Mouse (Mus musculus) lung, postnatal 0 days (tissue): ENCODE data around the gene Pawr. TPM values are rescaled to one million over a fixed set of nuclear protein-coding genes. Genes with fewer than 3 reads are reported as not detected.
"Not testable (repeated sequence)": the region's sequence is repeated elsewhere in the genome, so short reads cannot be mapped to it uniquely, and the experiment has no call there.

Experiments used
- ATAC-seq: fragments of 200-750 bp; cut with Nextera tagmentation; 2 replicates; pipeline ENCODE4 v1.8.0; 2017; ENCODE audit warnings: moderate library complexity
- DNase-seq: peaks from one replicate; pipeline ENCODE4 v3.0.0-alpha.2; 2016; ENCODE audit warnings: low spot score
- H3K27ac ChIP-seq: fragments of 300-500 bp; sonication (generic); 2 replicates; pipeline ENCODE4 v1.5.1; 2014; ENCODE audit warnings: antibody characterized with exemption, mild to moderate bottlenecking, low read length, mixed read lengths
- H3K27me3 ChIP-seq: fragments of 300-500 bp; sonication (generic); replicated peaks from 2 replicates; pipeline ENCODE4 v1.6.1; 2014; ENCODE audit warnings: low read length, mixed read lengths; ENCODE audit not compliant: insufficient read depth
- H3K36me3 ChIP-seq: fragments of 300-500 bp; sonication (generic); 2 replicates; pipeline ENCODE4 v1.6.1; 2014; ENCODE audit warnings: low read length, mixed read lengths; ENCODE audit not compliant: insufficient read depth
- H3K4me1 ChIP-seq: fragments of 300-500 bp; sonication (generic); 2 replicates; pipeline ENCODE4 v1.6.1; 2014; ENCODE audit warnings: antibody characterized with exemption, low read depth, low read length, mixed read lengths; ENCODE audit not compliant: insufficient read depth
- H3K4me2 ChIP-seq: fragments of 300-500 bp; sonication (generic); replicated peaks from 2 replicates; pipeline ENCODE4 v1.6.1; 2014; ENCODE audit warnings: low read depth, mild to moderate bottlenecking, low read length, moderate library complexity, mixed read lengths
- H3K4me3 ChIP-seq: fragments of 300-500 bp; sonication (generic); 2 replicates; pipeline ENCODE4 v1.5.1; 2014; ENCODE audit warnings: low read depth, low read length
- H3K9ac ChIP-seq: fragments of 300-500 bp; sonication (generic); replicated peaks from 2 replicates; pipeline ENCODE4 v1.6.1; 2014; ENCODE audit warnings: low read depth, mild to moderate bottlenecking
- H3K9me3 ChIP-seq: fragments of 300-500 bp; sonication (generic); 2 replicates; pipeline ENCODE4 v1.6.1; 2016; ENCODE audit warnings: low read length, mixed read lengths
- CTCF ChIP-seq: IDR thresholded peaks from 2 replicates; pipeline ENCODE4 v1.5.1; 2016; ENCODE audit warnings: antibody characterized with exemption, mild to moderate bottlenecking
- EP300 ChIP-seq: IDR thresholded peaks from 2 replicates; pipeline ENCODE4 v1.6.1; 2016; ENCODE audit warnings: antibody characterized with exemption, mild to moderate bottlenecking, control low read depth
- WGBS: fragments of 180-500 bp; shearing (Covaris S2); extraction: QIAGEN DNeasy Blood & Tissue Kit; methylation state at CpG from one replicate; pipeline ENCODE4 v1.1.7; 2014; 5-methylcytosine and 5-hydroxymethylcytosine counted together
- polyA plus RNA-seq: library from polyadenylated mRNA; unstranded; fragments of >200 nt; fragmentation: Nextera tagmentation; extraction: Ambion mirVana; gene quantifications from 2 replicates; pipeline ENCODE4 v1.2.1, GENCODE M21; 2015

Pawr gene
- polyA plus RNA-seq, 1 experiment from 2014 or later, result 15.3 TPM

DNA sequence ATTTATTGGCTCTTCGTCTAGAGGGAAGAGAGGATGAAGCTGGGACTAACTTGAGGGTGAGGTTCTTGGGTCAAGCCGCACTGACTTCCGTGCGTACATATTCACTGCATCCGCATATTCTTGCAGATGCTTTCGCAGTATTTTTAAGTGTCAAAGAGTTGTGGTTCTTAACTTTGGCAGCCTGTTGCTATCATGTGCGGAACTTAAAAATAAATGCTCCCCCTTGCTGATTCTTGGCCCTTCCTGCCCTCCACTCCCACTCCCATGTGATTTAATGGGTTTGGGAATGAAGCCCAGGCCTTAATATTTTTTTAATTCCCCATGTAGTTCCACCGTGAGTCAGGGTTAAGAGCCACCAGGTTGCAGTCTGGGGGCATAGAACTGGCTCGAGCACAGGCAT is 4.7 kb downstream of the Pawr start:
- Histone ChIP-seq H3K36me3 (no peaks in the 10 kb centered on the region), H3K4me1 (peaks cover 4% of the 10 kb centered on the region; the same call in 1 of the 2 replicates), H3K4me2 (no peak overlapping the region), H3K9ac (no peak overlapping the region), H3K27me3 (no peaks in the 10 kb centered on the region), H3K4me3 (no peak overlapping the region), H3K9me3 (no peaks in the 10 kb centered on the region), H3K27ac (no peak overlapping the region)
- TF ChIP-seq EP300 (no peak), CTCF (no peak)
- no peak for ATAC-seq
- DNase-seq, result no peak
- 62% methylated on average over 9 of the region's 9 CpGs for WGBS

DNA sequence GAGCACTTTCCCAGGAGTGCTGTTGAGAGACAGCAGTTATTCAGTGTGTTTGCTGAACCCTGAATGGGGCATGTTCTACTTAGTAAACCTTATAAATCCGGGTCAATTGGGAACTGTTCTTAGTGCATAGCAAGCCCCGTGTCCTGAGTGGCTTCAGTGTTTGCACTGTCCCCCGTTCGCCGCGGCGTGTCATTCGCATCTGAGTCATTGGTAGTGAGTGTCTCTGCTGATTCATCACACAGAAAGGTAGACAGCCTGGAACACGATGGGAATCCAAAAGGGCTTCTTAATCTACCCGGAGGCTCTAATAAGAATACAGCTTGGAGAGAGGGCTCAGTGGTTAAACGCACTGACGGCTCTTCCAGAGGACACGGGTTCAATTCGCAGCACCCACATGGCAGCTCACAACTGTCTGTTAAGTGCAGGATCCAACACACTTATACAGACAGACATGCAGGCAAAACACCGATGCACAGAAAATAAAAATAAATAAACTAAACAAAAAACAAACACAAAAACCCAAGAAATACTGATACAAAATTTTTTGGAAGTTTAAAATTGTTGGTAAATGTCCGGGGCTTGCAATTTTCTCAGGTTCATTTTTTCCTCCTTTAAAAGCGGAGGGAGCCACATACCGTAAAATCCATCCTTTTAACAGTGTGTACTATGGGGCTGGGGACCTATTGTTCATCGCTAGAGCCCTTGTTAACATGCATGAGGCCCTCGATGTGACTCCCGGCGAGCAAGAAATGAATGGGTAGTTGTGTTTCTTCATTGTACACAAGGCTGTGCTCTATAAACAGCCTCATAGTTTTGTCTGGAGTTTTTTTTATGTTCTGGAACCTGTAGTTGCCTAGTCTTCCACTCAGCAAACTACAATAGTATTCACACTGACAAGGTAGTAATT is 6.4 kb downstream of the Pawr start:
- Histone ChIP-seq H3K27ac (no peak overlapping the region), H3K4me1 (peaks cover 4% of the 10 kb centered on the region; the same call in 1 of the 2 replicates), H3K9ac (no peak overlapping the region), H3K27me3 (no peaks in the 10 kb centered on the region), H3K4me3 (no peak overlapping the region), H3K9me3 (no peaks in the 10 kb centered on the region), H3K36me3 (no peaks in the 10 kb centered on the region), H3K4me2 (no peak overlapping the region)
- DNase-seq (no peak), ATAC-seq (no peak)
- 75% methylated on average over 22 of the region's 22 CpGs for WGBS
- TF ChIP-seq EP300 (no peak), CTCF (no peak)

DNA sequence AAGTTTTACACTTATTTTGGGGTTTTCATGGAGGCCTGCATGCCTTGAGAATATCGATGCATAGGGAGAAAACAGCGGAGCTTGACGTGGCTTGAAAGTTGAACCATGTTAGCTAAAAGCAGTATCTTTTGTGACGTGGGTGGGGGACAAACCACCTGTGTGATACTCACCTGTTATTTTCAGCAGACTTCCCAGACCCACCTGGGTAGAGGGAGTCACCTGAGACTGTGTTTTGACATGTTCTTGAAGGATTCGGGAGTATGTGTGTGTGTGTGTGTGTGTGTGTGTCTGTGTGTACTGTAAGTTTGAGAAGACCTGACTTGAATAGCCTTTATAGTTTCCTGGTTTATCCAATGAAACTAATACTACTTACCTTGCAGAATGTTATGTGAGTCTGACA is 7.2 kb downstream of the Pawr start:
- peaks cover 4% of the 10 kb centered on the region; the same call in 1 of the 2 replicates for H3K4me1 ChIP-seq
- no peaks in the 10 kb centered on the region for H3K36me3 ChIP-seq
- no peaks in the 10 kb centered on the region for H3K27me3 ChIP-seq
- H3K27ac ChIP-seq, result no peak overlapping the region
- TF ChIP-seq EP300 (no peak), CTCF (no peak)
- no peak overlapping the region for H3K4me3 ChIP-seq
- WGBS, result 81% methylated on average over 5 of the region's 5 CpGs
- H3K4me2 ChIP-seq, result no peak overlapping the region
- no peaks in the 10 kb centered on the region for H3K9me3 ChIP-seq
- no peak overlapping the region for H3K9ac ChIP-seq
- no peak for ATAC-seq
- no peak for DNase-seq

DNA sequence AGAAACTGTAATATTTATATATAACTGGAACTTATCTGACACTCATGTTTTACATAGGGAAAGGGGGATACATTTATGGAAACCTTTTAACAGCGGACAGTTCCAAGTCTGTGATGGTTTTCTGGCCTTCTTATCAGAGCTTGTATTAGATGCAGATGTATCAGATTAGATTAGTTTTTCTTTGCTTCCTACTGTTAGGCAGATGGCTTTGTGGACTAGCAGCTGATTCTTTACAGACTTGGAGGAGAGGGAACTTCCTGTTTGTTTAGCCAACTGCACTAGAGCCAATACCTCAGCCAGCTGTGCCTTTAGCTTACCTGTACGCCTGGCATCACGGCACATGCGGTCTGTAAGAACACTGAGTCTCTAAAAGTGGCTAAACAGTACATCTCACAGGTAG is 8.0 kb downstream of the Pawr start:
- DNase-seq (no peak), ATAC-seq (no peak)
- WGBS, result 65% methylated on average over 4 of the region's 4 CpGs
- H3K9me3 ChIP-seq, result no peaks in the 10 kb centered on the region
- H3K27me3 ChIP-seq, result no peaks in the 10 kb centered on the region
- H3K4me3 ChIP-seq, result no peak overlapping the region
- H3K36me3 ChIP-seq, result no peaks in the 10 kb centered on the region
- no peak overlapping the region for H3K4me2 ChIP-seq
- no peak overlapping the region for H3K27ac ChIP-seq
- no peak overlapping the region for H3K9ac ChIP-seq
- peaks cover 4% of the 10 kb centered on the region; the same call in 1 of the 2 replicates for H3K4me1 ChIP-seq
- TF ChIP-seq CTCF (no peak), EP300 (no peak)

DNA sequence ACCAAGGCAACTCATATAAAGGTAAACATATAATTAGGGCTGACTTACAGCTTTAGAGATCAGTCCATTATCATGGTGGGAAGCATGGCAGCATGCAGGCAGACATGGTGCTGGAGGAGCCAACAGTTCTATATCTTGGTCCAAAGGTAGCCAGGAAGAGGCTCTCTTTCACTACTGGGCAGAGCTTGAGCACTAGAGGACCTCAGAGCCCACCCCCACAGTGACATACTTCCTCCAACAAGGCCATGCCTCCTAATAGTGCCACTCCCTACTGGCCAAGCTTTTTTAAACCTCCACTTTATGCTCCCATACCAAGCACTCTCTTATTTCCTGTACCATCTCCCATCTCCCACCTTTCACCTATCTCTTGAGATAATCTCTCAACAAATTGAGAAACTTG is 11.8 kb downstream of the Pawr start:
- Histone ChIP-seq H3K4me1 (no peaks in the 10 kb centered on the region), H3K27me3 (no peaks in the 10 kb centered on the region), H3K27ac (no peak overlapping the region), H3K4me3 (no peak overlapping the region), H3K9me3 (no peaks in the 10 kb centered on the region), H3K4me2 (no peak overlapping the region), H3K9ac (no peak overlapping the region), H3K36me3 (0 out of 2 replicates have a peak, but pooled peaks cover 4% of the 10 kb centered on the region)
- DNase-seq (no peak), ATAC-seq (no peak)
- TF ChIP-seq EP300 (no peak), CTCF (no peak)

DNA sequence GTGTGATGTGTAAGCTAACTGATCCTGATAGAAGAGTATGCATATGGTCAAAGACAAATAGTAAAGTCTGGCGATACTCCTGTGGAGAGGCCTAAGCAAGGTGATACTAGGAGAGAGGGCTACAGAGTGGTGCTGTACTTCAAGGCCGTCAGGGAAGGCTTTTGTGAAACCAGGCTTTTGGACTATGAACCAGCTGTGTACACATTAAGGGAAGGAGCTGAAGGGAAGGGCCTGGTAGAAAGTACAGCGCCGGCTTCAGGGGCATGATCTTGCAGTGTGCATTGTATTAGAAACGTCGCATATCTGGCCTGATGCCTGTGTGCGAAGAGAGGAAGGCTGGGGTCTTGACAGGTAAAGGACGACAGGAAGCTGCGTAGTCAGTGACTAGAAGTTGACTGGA is 13.2 kb downstream of the Pawr start:
- Histone ChIP-seq H3K4me3 (no peak overlapping the region), H3K9ac (no peak overlapping the region), H3K27ac (no peak overlapping the region), H3K4me2 (no peak overlapping the region), H3K27me3 (no peaks in the 10 kb centered on the region), H3K9me3 (no peaks in the 10 kb centered on the region), H3K4me1 (no peaks in the 10 kb centered on the region), H3K36me3 (0 out of 2 replicates have a peak, but pooled peaks cover 4% of the 10 kb centered on the region)
- WGBS, result 75% methylated on average over 9 of the region's 9 CpGs
- ATAC-seq (no peak), DNase-seq (no peak)
- TF ChIP-seq EP300 (no peak), CTCF (no peak)

DNA sequence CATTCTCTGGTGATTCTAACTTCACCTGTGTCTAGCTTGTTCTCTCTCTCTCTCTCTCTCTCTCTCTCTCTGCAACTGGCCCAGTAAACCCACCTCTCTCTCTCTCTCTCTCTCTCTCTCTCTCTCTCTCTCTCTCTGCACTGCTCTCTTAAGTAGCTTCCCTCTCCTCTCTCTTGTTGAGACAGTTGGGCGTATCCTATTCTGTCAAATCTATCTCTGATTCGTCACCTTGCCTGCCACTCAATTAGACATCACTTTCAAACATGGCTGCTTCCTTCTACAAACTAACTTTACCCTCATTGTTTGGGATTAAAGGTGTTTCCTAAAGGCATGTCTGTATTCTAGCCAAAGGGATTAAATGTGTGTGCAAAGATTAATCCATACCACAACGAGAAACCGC is 14.4 kb downstream of the Pawr start:
- not testable (repeated sequence) for H3K27ac ChIP-seq, H3K36me3 ChIP-seq, DNase-seq, H3K4me3 ChIP-seq, H3K9me3 ChIP-seq, H3K27me3 ChIP-seq, H3K4me1 ChIP-seq, ATAC-seq, H3K4me2 ChIP-seq, H3K9ac ChIP-seq
- 91% methylated on average over 4 of the region's 4 CpGs for WGBS
